Mouse (Mus musculus): ENCODE measurements around the gene Cdk17. TPM values are rescaled to one million over a fixed set of nuclear protein-coding genes. Genes with fewer than 3 reads are reported as not detected.
A peak's percentile ranks its signal among the peaks of the same experiment; 100 is the strongest.

The Cdk17 gene
- 1 to 10 TPM; 4.0 to 8.0 TPM for total RNA-seq (2021)
- long read RNA-seq, experiment 1, transcript Cdk17-201 (17 exons, 3,615 nt): major isoform, 9 of 9 reads
- long read RNA-seq, experiment 1, partial matches to known transcripts: 0 of 9 reads
- long read RNA-seq, experiment 1, other reads (novel, unspliced or antisense): 0 of 9 reads
- long read RNA-seq, experiment 2, partial matches to known transcripts: 0 of 4 reads
- long read RNA-seq, experiment 2, other reads (novel, unspliced or antisense): 1 of 4 reads

DNA sequence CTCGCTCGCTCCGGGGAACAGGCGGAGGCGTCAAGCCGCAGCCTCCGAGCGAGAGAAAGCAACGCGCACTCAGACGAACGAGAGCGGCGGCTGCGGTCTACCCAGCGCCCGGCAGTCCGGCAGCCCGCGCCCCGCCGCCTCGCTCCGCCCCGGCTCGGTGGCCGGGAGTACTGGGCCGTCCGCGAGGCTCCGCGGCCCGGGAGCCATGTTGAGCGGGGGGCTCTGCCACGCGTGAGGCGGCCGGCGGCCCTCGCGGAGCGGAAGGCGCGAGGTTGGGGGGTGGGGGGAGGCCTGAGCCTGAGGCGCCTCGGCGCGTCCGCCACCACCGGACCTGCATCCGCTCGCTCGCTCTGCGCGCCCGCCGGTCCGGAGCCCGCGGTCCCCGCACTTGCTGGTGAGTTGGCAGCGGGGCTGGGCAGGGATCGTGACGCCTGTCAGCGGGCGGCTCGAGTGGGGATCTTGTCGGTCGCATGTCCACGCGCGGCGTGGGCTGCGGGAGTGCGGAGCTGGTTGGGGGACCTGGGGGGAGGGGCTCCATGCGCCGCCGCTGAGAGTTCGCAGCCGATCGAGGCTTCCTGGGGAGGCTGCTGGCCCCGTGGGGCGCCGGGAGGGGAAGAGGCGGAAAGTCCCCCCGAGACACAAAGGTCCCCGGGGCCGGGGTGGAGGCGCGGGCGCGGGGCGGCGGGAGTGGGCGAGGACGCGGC lies at the start of gene Cdk17:
Cdk17 (plus strand) TSS at position 69 of the 704 bp plus-strand sequence.
- DNase-seq (ENCODE audit: low spot score): peak; percentile 52

DNA sequence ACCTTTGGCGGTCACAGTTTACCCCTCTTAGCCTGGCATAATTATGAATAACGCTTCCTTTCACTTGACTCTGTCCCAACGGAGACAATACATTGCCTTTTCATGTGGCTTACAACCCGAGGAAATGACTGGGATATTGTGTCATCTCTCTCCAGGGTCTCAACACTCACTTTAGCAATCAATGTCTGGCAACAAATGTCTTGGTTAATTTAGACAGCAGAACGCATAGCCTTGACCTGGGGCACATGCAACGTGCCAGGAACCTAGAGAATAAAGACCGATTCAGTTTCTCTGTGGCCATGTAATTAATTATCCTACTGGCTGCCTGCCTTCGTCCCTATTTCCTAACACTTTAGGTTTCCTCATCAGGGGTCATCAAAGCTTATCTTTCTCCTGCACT lies 49.3 kb upstream of the Cdk17 start:
- DNase-seq (ENCODE audit: low spot score): no peak

DNA sequence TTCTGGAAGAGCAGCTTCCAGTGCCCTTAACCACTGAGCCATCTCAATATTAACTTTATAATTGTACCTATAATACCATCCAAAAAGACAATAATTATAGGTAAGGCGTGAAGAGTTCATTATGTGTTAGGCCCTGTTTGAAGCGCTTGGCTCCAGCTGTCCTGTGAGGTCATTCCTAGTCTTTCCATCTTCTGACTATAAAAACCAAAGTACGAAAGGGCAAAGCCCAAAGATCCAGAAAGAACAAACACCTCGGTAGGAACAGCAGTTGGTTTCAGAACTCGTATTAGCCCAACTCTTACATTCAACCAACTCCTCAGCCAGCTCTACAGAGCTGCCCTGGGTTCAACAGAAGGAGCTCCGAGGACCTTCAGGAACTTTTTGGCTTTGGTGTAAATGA lies 48.7 kb upstream of the Cdk17 start:
- DNase-seq (ENCODE audit: low spot score): no peak

DNA sequence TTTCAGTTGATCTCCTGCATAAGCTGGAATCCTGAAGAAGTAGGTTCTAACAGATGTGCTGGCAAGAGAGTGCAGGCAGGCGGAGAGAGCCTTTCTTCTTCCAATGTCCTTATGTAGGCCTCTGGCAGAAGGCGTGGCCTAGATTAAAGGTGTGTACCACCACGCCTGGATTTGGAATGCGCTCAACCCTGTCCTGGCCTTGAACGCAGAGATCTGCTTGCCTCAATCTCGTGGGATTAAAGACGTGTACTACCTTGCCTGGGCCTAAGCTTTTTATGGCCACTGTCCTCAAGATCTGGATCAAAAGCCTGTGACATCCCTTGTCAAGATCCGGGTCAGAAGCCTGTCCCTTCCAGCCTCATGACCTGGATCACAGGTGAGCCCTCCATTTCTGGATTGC lies 46.7 kb upstream of the Cdk17 start:
- DNase-seq (ENCODE audit: low spot score): no peak

DNA sequence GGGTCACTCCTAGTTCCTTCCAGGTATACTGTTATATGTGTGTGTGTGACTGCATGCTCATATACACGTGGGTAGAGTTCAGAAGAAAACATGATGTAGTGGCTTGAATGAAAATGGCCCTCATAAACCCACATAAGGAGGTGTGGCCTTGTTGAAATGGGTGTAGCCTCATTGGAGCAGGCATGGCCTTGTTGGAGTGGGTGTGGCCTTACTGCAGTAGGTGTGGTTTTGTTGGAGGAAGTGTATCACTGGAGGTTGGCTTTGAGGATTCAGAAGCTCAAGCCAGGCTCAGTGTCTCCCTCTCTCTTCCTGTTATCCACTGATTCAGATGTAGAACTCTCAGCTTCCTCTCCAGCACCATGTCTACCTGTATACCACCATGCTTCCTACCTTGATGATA lies 45.9 kb upstream of the Cdk17 start:
- DNase-seq (ENCODE audit: low spot score): no peak

DNA sequence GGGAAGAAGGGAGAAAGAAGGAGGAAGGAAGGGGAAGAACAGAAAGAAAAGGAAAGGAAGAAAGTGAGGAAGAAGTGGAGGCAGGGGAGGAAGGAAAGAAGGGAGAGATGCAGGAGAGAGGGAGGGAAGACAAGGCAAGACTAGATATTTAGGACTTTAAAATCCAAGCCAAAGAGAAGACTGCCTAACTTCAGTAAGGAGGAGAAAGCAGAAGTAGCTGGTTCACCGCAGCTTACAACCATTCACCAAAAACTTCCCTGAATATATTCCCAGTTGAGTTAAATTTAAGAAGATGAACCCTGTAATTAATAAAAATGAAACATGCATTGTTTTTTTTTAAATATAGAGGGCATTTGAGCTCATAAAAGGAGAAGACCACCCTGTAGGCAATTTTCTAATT lies 44.9 kb upstream of the Cdk17 start:
- no peak for DNase-seq (ENCODE audit: low spot score)

DNA sequence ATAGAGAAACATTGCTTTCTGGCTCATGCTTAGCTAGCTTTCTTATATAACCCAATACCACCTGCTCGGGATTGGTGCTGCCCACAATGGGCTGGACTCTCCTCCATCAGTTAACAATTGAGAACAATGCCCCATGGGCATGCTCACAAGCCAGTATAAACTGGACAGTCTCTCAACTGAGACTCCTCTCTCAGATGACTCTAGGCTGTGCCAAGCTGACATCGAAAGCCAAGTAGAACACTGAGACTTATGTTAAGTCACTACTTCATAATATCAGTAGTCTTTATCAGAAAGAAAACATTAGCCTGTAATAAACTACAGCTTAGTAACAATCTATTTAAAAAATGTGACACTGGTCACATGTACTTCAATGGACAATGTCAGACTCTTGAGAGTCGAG lies 44.0 kb upstream of the Cdk17 start:
- DNase-seq (ENCODE audit: low spot score): no peak

DNA sequence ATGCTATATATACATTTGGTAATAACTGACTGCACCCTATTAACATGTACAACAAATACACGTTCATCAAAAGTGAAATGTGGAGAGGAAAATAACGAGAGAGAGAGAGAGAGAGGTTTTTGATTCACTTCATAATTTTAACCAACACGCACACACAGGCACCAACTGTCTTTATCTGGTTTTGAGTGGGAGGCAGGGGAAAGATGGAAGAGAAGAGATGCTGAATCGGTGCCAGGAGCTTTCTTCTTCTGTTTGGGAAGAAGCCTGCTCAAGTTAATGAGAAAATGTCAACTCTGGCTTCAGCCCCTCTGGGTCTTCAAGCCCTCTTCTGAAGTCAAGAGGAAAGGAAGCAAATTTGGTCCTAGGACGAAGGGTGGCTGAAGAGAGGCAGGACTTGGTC lies 40.9 kb upstream of the Cdk17 start:
- DNase-seq (ENCODE audit: low spot score): no peak

DNA sequence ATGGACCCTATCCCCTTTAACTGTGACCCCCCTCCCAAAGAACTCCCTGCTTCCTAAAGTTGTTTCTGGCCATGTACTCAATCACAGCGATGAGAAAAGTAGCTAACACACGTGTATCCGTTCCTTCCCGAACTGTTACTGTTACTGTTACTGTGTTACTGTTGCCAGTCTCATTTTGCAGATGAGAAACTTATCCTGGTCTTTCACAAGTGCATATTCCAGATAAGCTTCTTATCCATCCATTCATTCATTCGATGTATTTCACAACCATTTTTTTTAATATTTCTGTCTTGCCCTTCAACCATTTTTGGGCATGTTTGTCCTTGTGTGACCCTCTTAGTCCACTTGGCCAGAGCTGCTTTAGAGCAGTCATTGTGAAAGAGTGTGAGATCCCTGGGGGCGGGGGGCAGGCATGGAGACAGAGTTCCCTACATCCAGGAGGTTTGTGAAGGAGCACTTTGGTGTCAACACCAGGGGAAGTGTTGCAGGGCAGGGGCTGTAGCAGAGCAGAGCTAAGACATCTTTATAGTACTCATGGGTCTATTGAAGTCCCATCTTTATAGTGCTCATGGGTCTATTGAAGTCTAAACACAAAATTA lies 39.3 kb upstream of the Cdk17 start:
- no peak for DNase-seq (ENCODE audit: low spot score)

DNA sequence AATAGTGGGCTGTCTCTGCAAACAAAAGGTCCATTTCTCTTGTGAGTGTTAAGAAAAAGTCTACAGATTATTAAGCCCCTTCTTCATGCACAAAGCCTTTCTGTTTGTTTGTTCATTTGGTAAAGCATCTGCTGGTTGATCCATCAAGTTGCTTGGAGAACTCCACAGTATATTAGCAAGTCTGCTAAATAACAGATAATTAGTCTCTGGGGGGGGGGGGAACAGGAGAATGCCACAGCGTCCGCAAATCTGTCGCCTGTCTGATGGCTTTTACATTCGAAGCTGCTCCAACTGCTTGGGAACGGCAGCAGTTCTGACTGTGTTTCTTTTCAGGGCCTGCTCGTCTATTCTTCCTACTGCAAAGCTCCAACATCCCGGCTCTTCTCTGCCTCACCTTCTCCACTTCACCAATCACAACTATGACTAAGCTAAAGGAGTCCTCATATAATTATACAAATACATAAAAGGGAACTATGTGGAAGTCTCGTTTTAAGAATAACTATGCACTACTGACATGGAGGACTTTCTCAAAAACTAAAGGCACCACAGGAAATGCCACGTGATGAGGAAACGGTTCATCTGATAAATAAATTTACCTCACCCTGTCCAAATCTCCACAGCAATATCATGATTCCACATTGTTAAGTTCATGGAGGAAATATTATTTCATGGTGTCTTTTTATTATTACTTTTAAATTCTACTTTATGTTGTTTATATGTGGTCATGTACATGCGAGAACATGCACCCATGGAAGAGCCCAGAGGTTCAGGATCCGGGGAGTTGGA lies 38.1 kb upstream of the Cdk17 start:
- DNase-seq (ENCODE audit: low spot score): no peak

DNA sequence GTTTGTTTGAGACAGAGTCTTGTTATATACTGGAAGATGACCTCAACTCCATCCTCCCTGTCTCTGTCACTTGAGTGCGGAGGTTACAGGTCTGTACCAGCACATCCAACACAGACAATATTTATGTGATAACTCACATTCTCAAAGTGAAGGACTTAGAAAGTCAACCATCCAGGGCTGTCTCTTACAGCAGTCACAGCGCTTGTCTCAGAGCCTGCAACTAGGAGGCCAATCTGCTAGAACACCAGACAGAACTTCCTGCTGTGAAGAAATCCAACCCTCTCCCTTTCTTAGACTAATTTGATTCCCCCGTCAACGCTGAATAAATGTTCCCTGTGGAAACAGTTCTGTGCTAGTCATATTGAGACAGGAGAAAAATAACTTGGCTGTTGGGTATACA lies 37.4 kb upstream of the Cdk17 start:
- no peak for DNase-seq (ENCODE audit: low spot score)

DNA sequence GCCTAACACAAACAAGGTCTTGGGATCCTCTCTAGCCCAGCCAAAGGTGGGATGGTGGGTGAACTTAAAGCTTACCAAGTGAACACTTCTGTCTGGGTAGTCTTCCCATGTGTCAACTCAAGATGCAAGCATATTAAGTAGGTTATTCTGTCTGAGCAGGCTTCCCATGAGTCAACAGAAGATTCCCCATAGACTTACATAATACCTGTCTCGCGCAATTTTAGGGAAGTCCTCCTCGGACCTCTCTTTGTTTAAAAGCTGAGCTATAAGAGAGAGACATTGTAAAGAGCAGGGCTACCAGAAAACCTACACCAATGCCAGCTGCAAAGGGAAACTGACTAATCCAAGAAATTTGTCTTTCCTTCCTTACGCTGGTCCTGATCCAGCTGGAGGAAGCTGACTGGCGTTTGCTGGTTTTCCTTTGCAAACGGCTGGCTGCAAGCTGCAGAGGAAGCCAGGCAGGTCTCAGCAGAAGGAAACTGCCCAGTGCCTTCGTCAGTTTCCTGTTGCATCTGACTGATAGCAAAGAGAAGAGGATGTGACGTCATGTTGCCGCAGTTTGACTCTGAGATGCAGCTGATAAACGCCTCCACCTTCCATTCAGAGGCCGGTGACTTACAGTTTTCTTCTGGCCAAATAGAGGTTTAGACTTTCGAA lies 36.6 kb upstream of the Cdk17 start:
- peak; percentile 51 for DNase-seq (ENCODE audit: low spot score)

DNA sequence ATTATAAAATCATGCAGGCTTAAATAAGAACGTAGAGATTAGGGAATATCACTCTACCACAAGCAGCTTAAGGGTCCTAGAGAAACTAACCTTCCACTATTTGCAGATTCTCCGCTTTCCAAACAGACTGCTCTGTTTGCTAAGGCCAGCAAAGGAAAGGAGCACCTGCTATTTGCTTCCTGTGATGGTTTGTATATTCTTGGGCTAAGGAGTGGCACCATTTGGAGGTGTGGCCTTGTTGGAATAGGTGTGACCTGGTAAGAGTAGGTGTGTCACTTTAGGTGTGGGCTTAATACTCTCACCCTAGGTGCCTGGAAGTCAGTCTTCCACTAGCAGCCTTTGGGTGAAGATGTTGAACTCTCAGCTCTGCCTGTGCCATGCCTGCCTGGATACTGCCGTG lies 34.6 kb upstream of the Cdk17 start:
- DNase-seq (ENCODE audit: low spot score): no peak

DNA sequence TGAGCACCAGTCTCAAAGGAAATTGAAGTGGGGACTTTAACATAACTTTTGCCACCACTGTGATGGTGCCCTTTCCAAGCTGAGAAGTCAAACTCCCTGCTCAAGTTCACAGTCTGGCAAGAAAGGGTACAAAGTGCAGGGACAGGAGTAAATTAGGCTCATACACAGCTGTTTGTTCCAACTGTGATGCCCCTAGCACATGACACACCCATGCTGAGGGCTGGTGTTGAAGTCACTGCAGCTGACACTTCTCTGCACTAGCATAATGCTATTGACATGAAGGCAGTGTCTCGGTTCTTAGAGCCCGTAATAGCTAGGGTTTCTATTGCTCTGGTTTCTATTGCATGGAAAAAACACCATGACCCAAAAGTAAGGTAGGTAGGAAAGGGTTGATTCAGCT lies 32.1 kb upstream of the Cdk17 start:
- DNase-seq (ENCODE audit: low spot score): no peak

DNA sequence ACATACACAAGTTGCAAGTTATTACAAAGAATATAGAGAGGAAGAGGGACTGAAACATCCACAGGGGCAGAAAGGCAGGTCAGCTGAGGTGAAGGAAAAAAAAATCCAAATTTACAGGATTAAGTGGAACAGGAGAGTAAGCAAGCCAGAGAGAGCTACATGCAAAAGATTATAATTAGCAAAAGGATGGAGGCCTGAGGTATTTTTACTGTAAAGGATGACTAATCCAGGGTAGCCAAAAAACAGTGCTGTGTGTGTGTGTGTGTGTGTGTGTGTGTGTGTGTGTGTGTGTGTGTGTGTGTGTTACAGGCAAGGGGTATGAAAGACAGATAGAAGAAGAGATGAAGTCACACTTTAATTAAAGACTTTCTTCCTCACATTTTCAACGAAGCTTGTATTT lies 31.3 kb upstream of the Cdk17 start:
- no peak for DNase-seq (ENCODE audit: low spot score)

DNA sequence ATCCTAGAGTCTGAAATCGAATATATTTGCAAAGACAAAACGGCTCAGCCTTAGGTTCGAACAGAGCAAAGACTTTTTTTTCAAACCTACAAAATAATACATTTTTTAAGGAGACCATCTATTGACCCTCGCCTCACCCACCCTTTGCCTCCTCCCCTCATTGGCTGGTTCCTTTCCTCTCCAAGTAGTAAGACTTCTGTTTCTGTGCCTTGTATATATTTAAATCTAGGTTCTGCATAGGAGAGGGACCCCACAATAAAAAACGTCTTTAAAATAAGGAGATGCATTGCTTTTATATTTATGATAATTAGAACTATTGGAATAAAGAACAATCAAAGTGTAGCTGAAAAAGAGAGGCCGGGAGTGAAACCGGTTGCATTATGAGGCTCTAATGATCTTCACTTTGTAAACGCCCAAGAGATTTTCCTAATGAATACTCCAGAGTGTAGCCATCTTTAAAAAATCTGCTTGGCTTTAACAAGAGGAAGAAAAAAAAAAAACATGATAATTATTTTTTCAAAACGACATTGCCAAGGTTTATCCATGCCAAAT lies 30.7 kb upstream of the Cdk17 start:
- DNase-seq (ENCODE audit: low spot score): no peak

DNA sequence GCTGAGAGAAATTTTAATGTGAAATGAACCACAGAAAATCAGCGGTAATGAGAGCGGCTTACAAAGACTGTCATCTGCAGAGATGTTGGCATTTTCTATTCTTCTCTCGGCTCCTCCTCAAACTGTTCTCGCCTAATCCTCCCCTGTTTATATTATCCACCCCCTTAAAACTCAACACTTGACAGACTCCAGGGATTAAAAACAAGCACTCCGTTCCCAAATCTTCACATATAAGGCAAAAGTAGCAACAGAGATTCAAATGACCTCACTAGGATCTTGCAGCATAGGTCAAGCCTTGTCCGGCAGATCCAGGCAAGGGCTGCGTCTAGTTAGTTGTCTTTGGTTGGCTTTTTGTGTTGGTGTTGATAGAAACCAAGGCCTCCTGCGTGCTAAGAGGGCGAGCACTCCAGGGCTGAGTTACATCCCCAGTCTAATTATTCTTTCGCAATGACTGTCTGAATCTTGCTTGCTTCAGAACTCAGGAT lies 30.2 kb upstream of the Cdk17 start:
- DNase-seq (ENCODE audit: low spot score): peak; percentile 3

DNA sequence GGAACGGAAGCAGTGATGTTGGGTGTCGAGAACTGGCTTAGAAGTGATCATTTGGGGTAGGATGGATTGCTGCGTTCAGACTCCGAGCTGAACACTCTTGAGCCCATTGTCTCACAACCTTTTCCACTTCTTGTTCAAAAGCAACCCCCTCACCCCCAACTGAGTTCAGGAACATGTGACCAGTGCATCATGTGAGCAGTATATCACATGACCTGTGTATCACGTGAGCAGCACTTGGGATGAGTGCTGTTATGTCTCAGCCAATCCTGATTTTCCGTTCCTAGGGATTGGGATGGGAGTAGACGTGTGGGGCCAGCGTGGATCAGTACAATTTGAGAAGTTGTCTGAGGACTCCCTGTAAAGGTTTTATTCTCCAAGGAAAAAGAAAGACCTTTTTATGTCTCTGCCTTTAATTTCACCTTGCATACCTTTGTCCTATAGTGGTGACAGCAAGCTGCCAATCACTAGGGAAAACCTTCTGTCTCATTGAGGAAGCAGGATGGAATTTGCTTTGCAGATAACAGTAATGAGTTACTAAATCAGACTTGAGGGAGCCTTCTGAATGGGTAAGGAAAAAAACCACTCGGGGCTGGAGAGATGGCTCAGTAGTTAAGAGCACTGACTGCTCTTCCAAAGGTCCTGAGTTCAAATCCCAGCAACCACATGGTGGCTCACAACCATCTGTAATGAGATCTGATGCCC lies 28.7 kb upstream of the Cdk17 start:
- DNase-seq (ENCODE audit: low spot score): no peak

DNA sequence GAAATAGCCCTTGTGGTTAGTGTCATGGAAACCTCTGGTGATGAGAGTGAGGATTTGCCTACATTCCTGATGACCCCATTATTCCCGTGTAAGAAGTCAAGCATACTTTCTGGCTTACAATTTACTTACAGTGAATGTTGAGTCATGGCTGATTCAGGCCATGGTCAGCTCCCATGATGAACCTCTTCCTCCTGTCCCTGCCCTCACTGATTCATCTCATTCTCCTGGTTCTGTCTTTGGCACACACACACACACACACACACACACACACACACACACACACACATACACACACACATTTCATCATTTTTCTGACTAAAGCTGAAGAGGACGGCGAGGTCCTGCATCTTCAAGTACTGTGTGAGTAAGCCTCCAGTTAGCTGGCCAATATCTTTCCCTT lies 21.9 kb upstream of the Cdk17 start:
- no peak for DNase-seq (ENCODE audit: low spot score)

DNA sequence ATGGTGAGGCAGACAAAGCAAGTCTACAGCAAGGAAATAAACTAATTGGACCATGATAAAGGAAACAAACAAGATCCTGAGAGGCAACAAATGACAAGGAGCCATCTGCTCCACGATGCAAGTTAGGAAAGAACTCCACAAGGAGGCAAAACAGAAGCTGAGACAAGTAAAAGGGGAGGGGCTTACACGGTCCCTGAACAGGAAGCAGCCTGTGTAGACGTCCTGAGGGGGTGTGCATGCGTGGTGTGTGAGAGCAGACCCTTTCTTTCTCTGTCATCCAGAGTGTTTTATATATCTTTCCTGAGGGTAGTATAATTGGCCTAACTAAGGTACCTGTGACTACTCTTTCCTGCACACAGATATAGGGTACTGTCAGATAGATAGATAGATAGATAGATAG lies 19.9 kb upstream of the Cdk17 start:
- no peak for DNase-seq (ENCODE audit: low spot score)
